Comparison of ENCODE assay signal across 9 mouse cellular contexts in genomic region chr5:95880914-95881313, GRCm38 (mm10).
DNase-seq lines count a peak whose midpoint lies in the region; ATAC-seq and TF ChIP-seq lines count a peak whose summit lies in the region.
"Had no signal": no experiment of that assay in that cellular context is flagged by ENCODE, and none has a peak within 500 bp of the region (broad histone marks: within the 10 kb centered on the region; RNA-seq: fewer than 3 reads in every experiment).

No protein-coding gene starts in this region.

- H3K27me3 ChIP-seq in heart, embryonic 11.5 days (ENCODE audit: control insufficient read depth, insufficient read depth, low read length), result no peaks in the 10 kb centered on the region
- no peaks in the 10 kb centered on the region for H3K27me3 ChIP-seq in small intestine, adult 2 months (ENCODE audit: control insufficient read depth, insufficient read depth, low read length)
- H3K27me3 ChIP-seq: megakaryocyte, embryonic 14.5 days had no signal

- TF ChIP-seq CTCF in lung, adult 2 months (IDR thresholded peaks at IDR 0.05; ENCODE audit: insufficient read depth, low read length), result peak; percentile 49
- peak; percentile 71; the same call in 1 of the 2 replicates for TF ChIP-seq CTCF in small intestine, adult 2 months (IDR thresholded peaks at IDR 0.05; ENCODE audit: extremely low read depth, insufficient read length, insufficient replicate concordance, low read depth, low read length)

- no peak overlapping the region for H3K27ac ChIP-seq in heart, embryonic 11.5 days (ENCODE audit: low read depth, low read length)
- H3K27ac ChIP-seq in small intestine, adult 2 months (ENCODE audit: insufficient read depth, low read depth, low read length), result no peak overlapping the region

- ATAC-seq in heart, embryonic 11.5 days (replicated peaks; ENCODE audit: insufficient number of reproducible peaks, low FRiP score, low TSS enrichment), result 0 out of 2 replicates have a peak, but pooled peaks have one; percentile 46
- no peak for ATAC-seq in granulocyte monocyte progenitor cell, adult 5-6 weeks (replicated peaks; ENCODE audit: poor library complexity, severe bottlenecking)

- DNase-seq in 3T3-L1 (ENCODE audit: low read depth, low spot score) (peak; percentile 30), NIH3T3 (ENCODE audit: low read depth) (peak; percentile 50)
- peak; percentile 72 for DNase-seq in embryo, embryonic 10 days (ENCODE audit: low spot score)
- DNase-seq in layer of hippocampus, adult 11-12 months (ENCODE audit: low spot score), result peak; percentile 75
- peak; percentile 7 for DNase-seq in lung, adult 2 months

- H3K9ac ChIP-seq in heart, embryonic 11.5 days (ENCODE audit: low read depth, low read length), result no peak overlapping the region

- H3K4me3 ChIP-seq in heart, embryonic 11.5 days (ENCODE audit: low read depth, low read length), result no peak overlapping the region
- H3K4me3 ChIP-seq in lung, adult 2 months (replicated peaks; ENCODE audit: extremely low read depth, low read depth, low read length), result no peak overlapping the region
- no peak overlapping the region for H3K4me3 ChIP-seq in small intestine, adult 2 months (ENCODE audit: low read depth, low read length)
- H3K4me3 ChIP-seq: megakaryocyte, embryonic 14.5 days had no signal

- H3K4me1 ChIP-seq in heart, embryonic 11.5 days (ENCODE audit: control insufficient read depth, insufficient read depth, low read length), result no peaks in the 10 kb centered on the region
- H3K4me1 ChIP-seq in lung, adult 2 months (ENCODE audit: control insufficient read depth, insufficient read depth, low read length), result no peaks in the 10 kb centered on the region
- H3K4me1 ChIP-seq in small intestine, adult 2 months (ENCODE audit: control insufficient read depth, insufficient read depth, insufficient read length, low read length), result no peaks in the 10 kb centered on the region
- H3K4me1 ChIP-seq: megakaryocyte, embryonic 14.5 days had no signal

- no peak overlapping the region for H3K4me2 ChIP-seq in heart, embryonic 11.5 days

- H3K36me3 ChIP-seq in heart, embryonic 11.5 days (ENCODE audit: control insufficient read depth, insufficient read depth, low read length), result no peaks in the 10 kb centered on the region
- H3K36me3 ChIP-seq in small intestine, adult 2 months (ENCODE audit: control insufficient read depth, insufficient read depth, low read length), result no peaks in the 10 kb centered on the region

- no peak for TF ChIP-seq POLR2A in lung, adult 2 months (IDR thresholded peaks at IDR 0.05; ENCODE audit: borderline replicate concordance, extremely low read depth, low read depth, low read length)
- TF ChIP-seq POLR2A in small intestine, adult 2 months (IDR thresholded peaks at IDR 0.05; ENCODE audit: low read depth, low read length), result no peak

- H3K9me3 ChIP-seq in heart, embryonic 11.5 days (replicated peaks; ENCODE audit: control insufficient read depth, low read length), result no peaks in the 10 kb centered on the region
- H3K9me3 ChIP-seq: megakaryocyte, embryonic 14.5 days had no signal

Comparison
In these comparisons a context has a peak if more than half of its experiments do, and no peak if none do; other contexts are left out.
1. DNase-seq: peak in every context shown above with its lines; median percentile 75 in layer of hippocampus, adult 11-12 months; 72 in embryo, embryonic 10 days; 50 in NIH3T3; 30 in 3T3-L1; 7 in lung, adult 2 months.